Mouse (Mus musculus) E14TG2a.4 (cell line): ENCODE results near the gene Thbd.

Source experiments
- CTCF ChIP-seq: conservative IDR thresholded peaks from 2 replicates; pipeline ENCODE4 v1.5.1; 2014; ENCODE audit warnings: low read length
- POU5F1 ChIP-seq: IDR thresholded peaks from 2 replicates; pipeline ENCODE4 v1.6.1; 2014; ENCODE audit warnings: low read length, borderline replicate concordance

- TF ChIP-seq CTCF (no peak), POU5F1 (no peak)
These were observed 11.8 kb downstream of the Thbd start for GRCm38 (mm10) chr2:148396209-148396608.
